Mouse (Mus musculus) forebrain, embryonic 12.5 days (tissue): ENCODE measurements around the gene Duoxa2. TPM values are rescaled to one million over a fixed set of nuclear protein-coding genes. Genes with fewer than 3 reads are reported as not detected.

Source experiments
- ATAC-seq: fragments of 200-750 bp; cut with Nextera tagmentation; 2 replicates; pipeline ENCODE4 v1.8.0; 2017; ENCODE audit warnings: moderate TSS enrichment; ENCODE audit not compliant: low FRiP score
- H3K27ac ChIP-seq: fragments of 300-500 bp; sonication (generic); 2 replicates; pipeline ENCODE4 v1.5.1; 2016; ENCODE audit warnings: mild to moderate bottlenecking
- H3K27me3 ChIP-seq: fragments of 300-500 bp; sonication (generic); 2 replicates; pipeline ENCODE4 v1.6.1; 2016; ENCODE audit warnings: mild to moderate bottlenecking
- H3K36me3 ChIP-seq: fragments of 300-500 bp; sonication (generic); replicated peaks from 2 replicates; pipeline ENCODE4 v1.6.1; 2016; ENCODE audit warnings: mild to moderate bottlenecking
- H3K4me1 ChIP-seq: fragments of 300-500 bp; sonication (generic); 2 replicates; pipeline ENCODE4 v1.6.1; 2016
- H3K4me2 ChIP-seq: fragments of 300-500 bp; sonication (generic); 2 replicates; pipeline ENCODE4 v1.6.1; 2016; ENCODE audit warnings: mild to moderate bottlenecking, moderate library complexity
- H3K4me3 ChIP-seq: fragments of 300-500 bp; sonication (generic); replicated peaks from 2 replicates; pipeline ENCODE4 v1.5.1; 2016; ENCODE audit warnings: mild to moderate bottlenecking
- H3K9ac ChIP-seq: fragments of 300-500 bp; sonication (generic); 2 replicates; pipeline ENCODE4 v1.6.1; 2016; ENCODE audit warnings: mild to moderate bottlenecking
- H3K9me3 ChIP-seq: fragments of 300-500 bp; sonication (generic); 2 replicates; pipeline ENCODE4 v1.6.1; 2016
- WGBS: fragments of 180-500 bp; shearing (Covaris S2); methylation state at CpG from one replicate; pipeline ENCODE4 v1.1.7; 2016; 5-methylcytosine and 5-hydroxymethylcytosine counted together
- polyA plus RNA-seq: library from polyadenylated mRNA; unstranded; fragments of >200 nt; fragmentation: Nextera tagmentation; extraction: Ambion mirVana; gene quantifications from 2 replicates; pipeline ENCODE4 v1.2.1, GENCODE M21; 2016

Duoxa2 gene
- not detected in 2 replicates for polyA plus RNA-seq

DNA sequence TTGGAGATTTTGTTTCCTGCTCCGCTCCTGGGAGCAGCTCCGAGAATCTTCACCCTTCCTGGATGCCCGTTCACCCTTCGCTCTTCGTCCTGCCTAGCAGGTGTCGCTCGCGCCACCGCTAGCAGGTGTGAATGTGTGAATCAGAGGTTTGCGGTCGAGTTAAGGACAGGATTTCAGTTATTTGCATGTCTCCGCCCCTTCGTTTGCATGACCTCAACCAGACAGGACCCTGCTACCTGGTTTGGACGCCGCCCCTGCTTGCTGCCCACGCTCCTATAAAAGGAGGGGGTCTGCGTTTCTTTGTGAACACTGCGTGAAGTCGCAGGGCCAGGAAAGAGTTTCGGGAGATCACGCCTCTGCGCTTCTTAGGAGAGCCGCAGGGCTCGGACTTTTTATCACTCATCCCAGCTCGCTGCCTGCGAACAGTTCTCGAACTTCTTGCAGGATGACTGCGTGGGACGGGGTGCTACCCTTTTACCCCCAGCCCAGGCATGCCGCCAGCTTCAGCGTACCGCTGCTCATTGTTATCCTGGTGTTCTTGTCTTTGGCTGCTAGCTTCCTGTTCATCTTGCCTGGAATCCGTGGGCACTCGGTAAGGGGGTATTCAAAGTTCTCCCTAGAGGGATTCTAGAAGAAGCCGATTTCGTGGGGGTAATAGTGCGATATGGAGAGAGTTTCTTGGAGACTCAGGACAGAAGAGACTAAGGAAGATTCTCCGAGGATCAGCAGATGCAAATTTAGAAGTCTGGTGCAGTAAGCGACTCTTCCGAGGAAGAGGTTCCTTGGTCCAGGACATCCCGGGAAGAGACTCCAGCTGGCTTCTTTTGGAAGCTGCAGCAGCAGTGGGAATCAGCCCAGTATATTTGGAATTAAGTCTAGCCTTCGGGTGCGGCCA, at the start of gene Duoxa2:
Gene Duoxa2, plus strand, starts transcription at position 305 of the 895 bp plus-strand sequence.
- Histone ChIP-seq H3K9ac (no peak within 1 kb of the TSS), H3K9me3 (no peaks in the 10 kb centered on the region), H3K4me1 (peaks cover 45% of the 10 kb centered on the region), H3K4me3 (peak within 1 kb of the TSS; percentile 28), H3K4me2 (peak within 1 kb of the TSS; percentile 47), H3K27me3 (peaks cover 99% of the 10 kb centered on the region), H3K27ac (no peak within 1 kb of the TSS), H3K36me3 (no peaks in the 10 kb centered on the region)
- under 1% methylated on average over 43 of the region's 43 CpGs for WGBS
- no peak for ATAC-seq

DNA sequence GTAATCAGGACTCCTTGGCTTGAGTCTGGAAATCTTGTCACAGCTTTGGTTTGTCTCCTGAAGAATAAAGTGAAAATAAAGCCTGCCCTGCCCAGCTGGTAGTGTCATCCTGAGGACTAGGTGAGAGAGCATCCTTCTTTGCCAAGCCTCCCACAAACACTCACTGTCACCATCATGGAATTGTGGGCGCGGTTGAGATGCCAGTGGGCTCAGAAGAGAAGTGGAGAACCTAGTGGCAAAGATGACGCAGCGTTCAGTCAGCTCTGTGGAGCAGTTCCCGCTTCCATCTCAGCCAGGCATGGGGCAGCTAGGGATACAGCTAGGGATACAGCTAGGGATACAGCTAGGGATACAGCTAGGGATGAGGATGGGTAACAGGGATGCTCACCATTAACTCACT, 42.7 kb upstream of the Duoxa2 start:
- H3K9me3 ChIP-seq = no peaks in the 10 kb centered on the region
- 94% methylated on average over 5 of the region's 5 CpGs for WGBS
- H3K27me3 ChIP-seq = no peaks in the 10 kb centered on the region
- H3K36me3 ChIP-seq = no peaks in the 10 kb centered on the region; the same call in 1 of the 2 replicates
- no peak for ATAC-seq
- no peak overlapping the region for H3K4me2 ChIP-seq
- no peak overlapping the region for H3K27ac ChIP-seq
- no peaks in the 10 kb centered on the region for H3K4me1 ChIP-seq
- no peak overlapping the region for H3K9ac ChIP-seq
- no peak overlapping the region for H3K4me3 ChIP-seq

GRCm38 (mm10) chr2:122260729-122261128, 38.0 kb upstream of the Duoxa2 start:
- H3K27ac ChIP-seq = no peak overlapping the region
- no peak for ATAC-seq
- no peaks in the 10 kb centered on the region for H3K9me3 ChIP-seq
- no peaks in the 10 kb centered on the region; the same call in 1 of the 2 replicates for H3K36me3 ChIP-seq
- no peak overlapping the region for H3K4me3 ChIP-seq
- H3K4me1 ChIP-seq = peaks cover 17% of the 10 kb centered on the region
- H3K4me2 ChIP-seq = no peak overlapping the region
- H3K9ac ChIP-seq = no peak overlapping the region
- 90% methylated on average over 5 of the region's 5 CpGs for WGBS
- no peaks in the 10 kb centered on the region for H3K27me3 ChIP-seq

DNA sequence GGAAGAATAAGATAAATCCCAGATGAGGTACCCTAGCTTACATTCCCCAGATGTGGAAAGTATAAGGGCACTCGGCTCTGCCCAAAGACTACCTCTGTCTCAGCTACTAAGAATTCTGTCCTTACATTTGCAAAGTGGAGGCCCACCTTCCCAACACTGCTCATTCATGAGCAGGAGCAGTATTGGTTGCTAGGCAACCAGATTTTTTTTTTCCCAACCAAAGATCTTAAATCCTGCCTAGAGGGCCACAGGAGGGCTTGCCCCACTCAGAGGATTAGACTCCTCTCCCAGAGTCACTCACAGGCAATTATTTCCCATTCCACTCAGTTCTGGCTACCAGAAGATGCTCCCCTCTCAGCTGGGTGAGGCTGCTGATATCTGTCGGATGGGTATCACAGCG, 34.0 kb upstream of the Duoxa2 start:
- Histone ChIP-seq H3K4me2 (no peak overlapping the region), H3K27me3 (no peaks in the 10 kb centered on the region), H3K27ac (no peak overlapping the region), H3K4me3 (no peak overlapping the region), H3K9ac (no peak overlapping the region), H3K9me3 (no peaks in the 10 kb centered on the region), H3K36me3 (no peaks in the 10 kb centered on the region; the same call in 1 of the 2 replicates), H3K4me1 (peaks cover 17% of the 10 kb centered on the region)
- WGBS = 48% methylated on average over 3 of the region's 3 CpGs
- peak; percentile 80; the same call in 1 of the 2 replicates for ATAC-seq

DNA sequence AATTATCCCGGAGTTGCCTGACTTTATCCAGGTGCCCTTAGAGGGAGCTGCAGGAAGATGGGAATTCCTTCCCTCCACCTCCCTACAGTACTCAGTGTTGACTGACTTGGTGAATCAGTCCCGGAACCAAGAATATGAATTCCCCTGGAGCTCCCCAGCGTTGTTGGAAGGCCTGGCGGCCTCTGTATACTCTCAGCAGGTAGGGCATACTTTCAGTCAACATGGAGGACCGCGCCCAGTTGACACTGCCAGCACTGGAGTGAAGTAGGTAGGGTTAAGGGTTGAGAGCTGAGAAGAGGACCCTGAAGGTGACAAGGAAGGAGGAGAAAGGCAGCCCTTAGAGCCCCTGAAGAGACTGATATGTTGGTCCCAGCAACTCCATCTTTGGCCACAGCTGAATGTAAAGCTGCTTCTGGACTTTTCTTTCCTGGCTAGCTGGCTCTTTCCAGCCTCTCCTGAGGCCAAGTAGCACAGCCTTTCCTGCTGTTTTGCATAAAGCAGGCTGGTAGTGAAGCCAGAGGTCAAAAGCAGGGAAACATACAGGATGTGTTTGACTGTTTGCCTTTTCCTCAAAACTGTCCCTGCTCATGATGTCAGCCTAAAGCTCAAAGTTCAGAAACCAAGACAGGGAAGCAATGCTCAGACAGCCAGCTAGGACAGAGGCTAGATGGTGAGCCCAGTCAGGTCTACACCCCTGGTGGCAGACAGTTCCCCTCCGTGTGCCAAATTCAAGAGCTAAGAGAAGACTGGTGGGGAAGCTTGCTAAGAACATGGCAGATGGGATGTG, 32.1 kb upstream of the Duoxa2 start:
- no peaks in the 10 kb centered on the region for H3K27me3 ChIP-seq
- ATAC-seq = no peak
- H3K27ac ChIP-seq = no peak overlapping the region
- H3K4me2 ChIP-seq = no peak overlapping the region
- no peaks in the 10 kb centered on the region for H3K36me3 ChIP-seq
- 91% methylated on average over 7 of the region's 7 CpGs for WGBS
- no peak overlapping the region for H3K4me3 ChIP-seq
- H3K4me1 ChIP-seq = peaks cover 17% of the 10 kb centered on the region
- no peak overlapping the region for H3K9ac ChIP-seq
- no peaks in the 10 kb centered on the region for H3K9me3 ChIP-seq

DNA sequence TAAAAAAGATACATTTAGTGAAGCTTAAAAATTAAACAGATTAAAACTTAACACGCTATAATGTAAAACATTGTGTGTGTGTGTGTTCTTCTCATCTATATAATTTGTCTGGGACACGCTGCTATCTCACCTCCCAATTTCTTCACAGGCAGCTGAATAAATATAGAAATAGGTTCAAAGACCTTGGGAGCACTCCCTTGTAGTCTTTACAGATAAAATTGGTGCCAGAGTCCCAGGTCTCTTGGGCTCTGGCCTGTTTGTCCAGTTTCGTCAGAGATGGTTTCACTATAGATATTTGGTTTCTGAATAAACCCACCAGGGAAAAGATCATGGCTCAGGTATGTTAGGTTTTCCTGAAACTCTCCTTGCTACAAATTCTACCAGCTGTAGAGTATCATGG, 19.9 kb upstream of the Duoxa2 start:
- no peaks in the 10 kb centered on the region for H3K36me3 ChIP-seq
- no peaks in the 10 kb centered on the region for H3K4me1 ChIP-seq
- no peak for ATAC-seq
- H3K4me3 ChIP-seq = no peak overlapping the region
- WGBS = 91% methylated on average over 3 of the region's 3 CpGs
- H3K9me3 ChIP-seq = no peaks in the 10 kb centered on the region
- no peak overlapping the region for H3K27ac ChIP-seq
- H3K9ac ChIP-seq = no peak overlapping the region
- H3K4me2 ChIP-seq = no peak overlapping the region
- H3K27me3 ChIP-seq = no peaks in the 10 kb centered on the region

DNA sequence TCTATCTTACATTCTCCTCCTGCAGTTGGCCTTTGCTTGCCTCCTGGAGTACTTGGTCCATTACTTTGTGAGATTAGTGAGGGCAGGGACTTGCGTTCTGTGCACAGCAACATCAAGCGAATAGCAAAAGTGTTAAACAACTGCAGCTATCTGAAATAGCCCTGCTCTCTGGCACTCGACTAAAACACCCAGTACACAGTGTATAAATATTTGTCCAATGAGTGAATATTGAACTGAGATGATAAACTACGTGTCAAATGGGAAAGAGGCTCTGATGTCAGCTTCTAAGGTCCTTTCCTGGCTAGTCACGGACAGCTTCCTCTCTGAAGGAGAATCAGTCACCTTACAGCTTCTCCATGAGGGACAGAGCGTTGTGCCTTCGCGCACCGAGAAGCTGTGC, 14.6 kb upstream of the Duoxa2 start:
- no peak for ATAC-seq
- WGBS = 87% methylated on average over 9 of the region's 9 CpGs

GRCm38 (mm10) chr2:122286137-122286536, 12.6 kb upstream of the Duoxa2 start:
- peaks cover 5% of the 10 kb centered on the region; the same call in 1 of the 2 replicates for H3K27me3 ChIP-seq
- ATAC-seq = no peak
- H3K4me3 ChIP-seq = no peak overlapping the region
- no peaks in the 10 kb centered on the region for H3K9me3 ChIP-seq
- H3K27ac ChIP-seq = no peak overlapping the region
- no peak overlapping the region for H3K4me2 ChIP-seq
- H3K36me3 ChIP-seq = no peaks in the 10 kb centered on the region
- WGBS = 73% methylated on average over 7 of the region's 7 CpGs
- H3K4me1 ChIP-seq = no peaks in the 10 kb centered on the region
- H3K9ac ChIP-seq = no peak overlapping the region

More for the DNA sequence above, 14.6 kb upstream of the Duoxa2 start:
- no peaks in the 10 kb centered on the region for H3K27me3 ChIP-seq
- H3K9ac ChIP-seq = no peak overlapping the region
- H3K9me3 ChIP-seq = no peaks in the 10 kb centered on the region
- H3K36me3 ChIP-seq = no peaks in the 10 kb centered on the region
- H3K4me3 ChIP-seq = no peak overlapping the region
- H3K4me2 ChIP-seq = no peak overlapping the region
- no peak overlapping the region for H3K27ac ChIP-seq
- no peaks in the 10 kb centered on the region for H3K4me1 ChIP-seq

DNA sequence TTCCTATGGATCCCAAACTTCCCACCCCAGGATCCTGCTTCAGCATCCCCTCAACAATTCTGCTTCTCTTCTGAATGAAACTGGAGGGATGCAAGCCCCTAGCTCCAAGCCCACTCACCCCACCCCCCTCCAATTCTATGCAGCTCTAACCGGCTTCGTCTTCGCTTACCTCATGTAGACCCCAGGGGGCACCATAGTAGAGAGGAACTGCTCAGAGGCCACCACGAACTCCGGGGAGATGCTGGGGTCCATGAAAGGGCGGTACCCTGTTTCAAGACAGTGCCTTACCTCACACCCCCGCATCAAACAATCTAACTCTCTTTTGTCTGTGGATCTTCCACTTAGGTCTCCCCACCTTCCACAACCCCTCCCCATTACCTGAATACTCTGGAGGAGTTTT, 3.8 kb upstream of the Duoxa2 start:
- Histone ChIP-seq H3K36me3 (no peaks in the 10 kb centered on the region), H3K27ac (no peak overlapping the region), H3K9me3 (no peaks in the 10 kb centered on the region), H3K9ac (no peak overlapping the region), H3K4me2 (no peak overlapping the region), H3K4me1 (peaks cover 31% of the 10 kb centered on the region), H3K4me3 (no peak overlapping the region), H3K27me3 (peaks cover 82% of the 10 kb centered on the region)
- no peak for ATAC-seq
- 4% methylated on average over 7 of the region's 7 CpGs for WGBS

DNA sequence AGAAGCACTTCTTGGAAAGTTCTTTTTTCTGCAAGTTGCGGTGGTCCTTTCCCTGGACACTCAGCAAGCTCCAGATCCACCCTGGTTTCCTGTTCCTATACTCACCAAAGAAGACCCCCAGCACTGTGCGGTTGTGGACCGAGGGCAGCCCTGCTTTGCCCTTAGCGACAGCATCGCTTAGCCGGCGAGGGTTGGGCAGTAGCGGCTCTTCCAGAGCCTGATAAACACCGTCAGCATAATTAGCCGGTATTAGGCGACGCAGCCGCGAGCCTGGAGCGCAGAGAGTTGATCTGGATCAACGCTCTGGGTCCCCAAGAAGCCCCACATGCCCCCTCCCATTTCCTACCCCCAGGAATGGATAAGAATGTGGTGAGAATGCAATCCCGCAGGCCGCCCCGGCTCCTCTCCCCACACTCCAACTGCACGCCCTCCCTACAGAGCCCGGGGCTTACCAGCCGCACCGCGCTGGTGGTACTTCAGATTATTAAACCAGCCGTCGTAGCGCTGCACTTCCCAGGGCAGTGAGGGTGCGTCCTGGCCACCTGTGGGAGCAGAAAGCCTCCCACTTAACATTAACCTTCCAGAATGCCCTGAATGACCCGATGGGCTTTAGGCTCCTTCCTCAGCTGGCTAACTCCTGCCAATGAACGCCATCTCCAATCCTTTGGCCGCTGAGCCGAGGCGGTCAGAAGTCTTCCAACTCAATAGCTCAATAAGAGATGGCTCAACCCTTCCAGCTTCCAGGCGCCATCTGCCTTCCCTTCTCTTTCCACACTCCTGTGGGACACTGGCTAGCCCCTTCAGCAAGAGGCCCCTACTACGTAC, 1.2 kb upstream of the Duoxa2 start:
- under 1% methylated on average over 35 of the region's 35 CpGs for WGBS
- no peak for ATAC-seq
- Histone ChIP-seq H3K27ac (no peak overlapping the region), H3K9me3 (no peaks in the 10 kb centered on the region), H3K4me1 (peaks cover 45% of the 10 kb centered on the region), H3K9ac (no peak overlapping the region), H3K4me3 (peak overlapping the region; percentile 28), H3K27me3 (peaks cover 95% of the 10 kb centered on the region), H3K4me2 (peak overlapping the region; percentile 47), H3K36me3 (no peaks in the 10 kb centered on the region)

DNA sequence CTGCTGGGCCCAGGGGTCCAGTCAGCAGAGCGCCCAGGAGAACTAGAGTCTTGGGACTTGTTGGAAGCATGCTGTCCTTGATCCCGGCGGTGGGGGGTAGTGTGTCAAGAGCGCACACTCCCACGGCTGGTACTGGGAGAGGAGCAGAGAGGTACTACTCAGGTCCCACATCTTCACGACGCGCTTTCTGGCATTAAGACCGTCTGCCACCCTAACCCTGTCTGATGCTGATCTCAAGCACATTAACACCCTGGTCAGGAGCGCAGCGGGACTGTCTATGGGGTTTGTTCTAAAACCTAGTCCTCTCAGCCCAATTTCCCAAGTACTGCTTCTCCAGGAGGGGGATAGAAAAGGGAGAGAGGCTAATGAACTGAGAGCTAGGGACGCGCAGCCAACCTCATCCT, 602 bp upstream of the Duoxa2 start, which contains the start of gene Duox2:
Gene Duox2, minus strand, starts transcription at position 354 of the 404 bp plus-strand sequence.
- peaks cover 45% of the 10 kb centered on the region for H3K4me1 ChIP-seq
- no peak for ATAC-seq

More for the DNA sequence above, 602 bp upstream of the Duoxa2 start, which contains the start of gene Duox2:
- H3K4me2 ChIP-seq = peak within 1 kb of the TSS; percentile 47
- 1% methylated on average over 13 of the region's 13 CpGs for WGBS
- H3K9ac ChIP-seq = no peak within 1 kb of the TSS
- peaks cover 99% of the 10 kb centered on the region for H3K27me3 ChIP-seq
- H3K36me3 ChIP-seq = no peaks in the 10 kb centered on the region
- H3K9me3 ChIP-seq = no peaks in the 10 kb centered on the region
- peak within 1 kb of the TSS; percentile 28 for H3K4me3 ChIP-seq
- H3K27ac ChIP-seq = no peak within 1 kb of the TSS
